Mouse (Mus musculus): ENCODE measurements at regions not wholly inside any gene's neighbourhood (a gene's known extent, or its start where the extent isn't known, plus 50 kb on each side); places are given as distances from the start of the nearest gene placed in this dataset.

DNA sequence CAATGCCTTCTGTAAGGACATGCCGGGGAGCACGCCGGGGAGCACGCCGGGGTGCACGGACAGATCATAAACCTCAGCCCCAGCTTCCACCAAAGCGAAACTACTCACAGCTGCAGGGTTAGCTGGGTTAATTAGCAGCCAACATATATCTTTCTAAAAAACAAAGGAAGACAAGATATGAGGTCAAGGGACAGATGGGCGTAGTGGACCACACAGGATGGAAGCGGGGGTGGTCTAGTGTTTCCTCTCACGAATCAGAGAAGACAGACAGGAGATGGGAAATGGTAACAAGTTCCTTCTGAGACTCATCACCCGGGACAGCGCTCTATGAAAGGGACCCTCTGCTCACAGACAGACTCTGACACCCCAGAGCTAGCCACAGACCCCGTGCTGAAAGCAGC is 60.0 kb upstream of the Ajap1 start:
- DNase-seq (ENCODE audit: inconsistent ontology term) = no peak

DNA sequence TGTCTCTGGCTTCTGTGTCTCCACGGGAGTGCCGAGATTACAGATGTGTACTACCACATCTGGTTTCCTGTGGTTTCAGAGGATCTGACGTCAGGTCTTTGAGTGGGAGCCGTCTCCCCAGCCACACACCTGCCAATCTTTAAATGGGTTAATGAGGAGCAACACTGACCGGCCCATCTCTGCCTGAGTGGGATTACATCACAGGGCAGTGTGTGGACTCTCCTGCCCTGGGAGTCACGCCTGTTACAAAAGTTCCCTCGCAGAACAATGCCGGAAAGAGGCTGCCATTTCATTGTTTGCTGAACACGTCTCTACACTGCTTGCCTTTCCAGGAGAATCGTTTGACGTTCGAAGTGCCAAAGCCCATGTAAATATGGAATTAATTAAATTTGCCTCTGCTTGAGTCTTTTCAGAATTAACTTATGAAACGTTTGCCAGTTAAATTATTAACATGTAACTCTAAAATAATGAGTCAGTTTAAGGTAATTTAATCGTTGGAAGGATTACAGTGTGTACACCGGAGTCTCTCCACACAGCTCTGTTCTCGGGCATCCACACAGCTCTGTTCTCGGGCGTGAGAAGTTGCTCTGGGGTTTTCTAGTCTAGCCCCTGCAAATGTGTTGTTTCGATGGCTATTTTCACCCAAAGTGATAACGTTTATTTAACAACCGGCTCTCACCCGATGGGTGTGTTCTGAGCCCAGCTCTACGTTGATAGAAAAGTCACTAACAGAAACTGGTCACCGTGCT is 61.5 kb upstream of the Ajap1 start:
- DNase-seq (ENCODE audit: inconsistent ontology term) = no peak

DNA sequence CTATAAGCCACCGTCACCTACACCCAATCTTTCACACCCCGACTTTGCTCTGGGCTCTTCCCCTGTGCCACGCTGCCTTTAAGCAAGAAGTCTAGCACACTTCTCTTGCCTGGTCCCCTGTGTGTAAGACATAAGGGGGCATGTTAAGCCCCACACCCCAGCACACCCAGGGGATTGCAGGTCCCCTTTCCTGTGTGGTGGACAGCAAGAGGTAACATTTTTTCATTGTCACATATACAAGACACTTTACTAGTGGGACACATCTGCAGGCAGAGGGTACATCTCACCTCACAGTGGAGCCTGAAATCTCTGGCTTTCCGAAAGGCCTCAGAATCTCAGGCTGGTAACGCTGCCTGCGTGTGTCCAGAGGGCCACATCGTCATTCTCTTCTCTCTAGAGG is 64.1 kb upstream of the Ajap1 start:
- DNase-seq (ENCODE audit: inconsistent ontology term) = no peak

DNA sequence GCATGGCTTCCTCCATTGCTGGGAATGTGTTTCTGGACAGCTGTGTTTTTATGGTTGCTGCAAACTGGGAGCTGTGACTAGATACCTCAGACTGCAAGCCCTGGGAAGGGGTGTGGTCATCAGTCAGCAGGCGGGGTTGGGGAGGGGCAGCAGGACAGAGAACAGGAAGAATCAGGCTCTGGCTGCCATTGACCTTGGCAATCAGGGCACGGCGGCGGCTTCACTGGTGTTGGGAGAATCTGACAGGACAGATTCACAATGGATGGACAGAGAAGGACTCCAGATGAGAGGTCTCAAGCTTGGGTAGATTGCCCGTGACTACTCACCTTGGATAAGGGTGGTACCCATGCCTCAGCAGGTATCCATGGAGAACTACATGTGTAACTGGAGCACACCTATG is 64.5 kb upstream of the Ajap1 start:
- no peak for DNase-seq (ENCODE audit: inconsistent ontology term)

DNA sequence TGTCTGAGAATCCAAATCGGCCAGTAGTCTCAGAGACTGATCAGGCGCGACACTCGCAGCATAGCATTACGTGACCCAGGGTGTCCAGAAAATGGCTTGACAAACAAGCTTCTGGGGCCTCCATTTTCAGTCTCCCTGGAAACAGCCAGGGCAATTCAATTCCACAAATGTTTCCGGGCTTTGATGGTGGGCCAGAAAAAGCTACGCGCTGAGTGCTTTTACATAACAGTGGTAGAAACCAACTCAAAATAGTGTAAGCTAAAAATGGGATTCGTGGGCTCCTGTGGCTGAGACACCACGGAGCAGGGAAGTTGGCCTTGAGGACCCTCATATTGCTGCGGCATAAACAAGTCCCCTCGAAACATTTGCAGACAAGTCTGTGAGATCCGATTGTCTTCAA is 65.3 kb upstream of the Ajap1 start:
- DNase-seq (ENCODE audit: inconsistent ontology term) = no peak

DNA sequence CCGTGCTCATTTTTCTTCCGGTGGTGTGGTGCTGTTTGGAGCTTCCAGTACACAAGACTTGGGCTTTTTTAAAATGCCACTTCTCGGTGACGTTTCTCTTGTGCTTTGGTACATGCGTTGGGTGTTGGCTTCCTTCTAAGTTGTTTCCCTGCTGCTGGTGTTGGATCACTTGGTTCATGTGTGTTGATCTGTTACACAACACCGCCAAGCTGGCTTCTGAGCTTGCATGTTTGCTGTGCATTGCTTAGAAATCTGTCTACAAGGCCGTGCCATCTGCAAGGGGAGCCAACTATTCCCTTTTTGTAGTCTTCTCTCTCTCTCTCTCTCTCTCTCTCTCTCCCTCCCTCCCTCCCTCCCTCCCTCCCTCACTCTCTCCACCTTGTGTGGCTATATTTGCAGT is 68.7 kb upstream of the Ajap1 start:
- no peak for DNase-seq (ENCODE audit: inconsistent ontology term)

DNA sequence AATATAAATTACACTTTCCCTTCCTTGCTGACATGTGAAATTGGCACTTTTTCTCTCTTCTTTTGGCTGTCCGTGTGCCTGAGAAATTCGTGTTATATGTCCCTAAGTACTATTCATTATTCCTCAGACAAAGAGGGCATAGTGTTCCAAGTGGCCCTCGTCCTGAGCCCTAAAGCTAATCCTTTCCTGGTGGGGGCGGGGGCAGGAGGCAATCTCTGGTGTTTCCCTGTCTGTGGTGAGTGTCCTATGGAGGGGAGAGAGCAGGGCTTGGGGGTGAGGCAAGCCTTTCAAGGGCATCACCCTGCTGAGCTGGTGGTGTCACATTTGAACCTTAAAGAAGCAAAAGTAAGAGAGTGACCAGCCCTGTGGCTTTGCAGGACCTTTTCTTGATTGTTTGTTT is 69.9 kb upstream of the Ajap1 start:
- no peak for DNase-seq (ENCODE audit: inconsistent ontology term)

DNA sequence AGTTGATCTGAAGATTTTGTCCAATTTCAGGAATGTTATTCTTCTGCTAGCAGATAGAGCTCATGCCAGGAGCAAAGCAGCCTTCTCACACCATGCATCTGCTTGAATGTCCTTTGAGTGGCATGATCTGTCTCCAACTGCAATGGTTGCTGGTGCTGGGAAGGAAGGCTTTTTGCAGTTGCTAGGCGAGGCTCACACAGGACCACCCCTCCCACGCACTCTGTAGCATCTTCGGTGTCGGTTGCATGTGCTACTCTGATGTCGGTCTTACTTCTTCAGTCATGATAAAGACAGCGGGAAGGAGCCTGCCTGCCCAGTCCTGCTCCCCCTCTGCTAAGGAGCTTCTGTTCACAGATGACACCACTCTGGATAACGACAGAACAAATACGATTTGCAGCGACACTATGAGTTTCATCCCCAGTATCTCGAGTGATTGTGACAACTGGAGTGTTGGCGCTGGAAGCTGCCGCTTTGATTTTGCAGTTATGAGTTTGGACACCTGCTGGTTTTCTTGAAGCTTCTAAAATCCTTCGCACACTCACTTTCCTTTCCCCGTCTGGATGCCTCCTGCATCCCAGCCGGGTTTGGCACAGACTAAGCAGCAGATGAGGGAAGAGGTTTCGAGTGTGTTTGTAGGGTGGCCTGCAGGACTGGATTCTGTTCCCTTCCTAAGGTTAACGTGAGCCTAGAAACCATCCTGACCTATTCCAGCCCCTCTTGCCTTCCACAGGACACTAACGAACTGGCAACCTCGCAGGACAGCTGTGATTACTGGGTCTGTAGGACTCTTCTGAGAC is 75.4 kb upstream of the Ajap1 start:
- no peak for DNase-seq (ENCODE audit: inconsistent ontology term)

DNA sequence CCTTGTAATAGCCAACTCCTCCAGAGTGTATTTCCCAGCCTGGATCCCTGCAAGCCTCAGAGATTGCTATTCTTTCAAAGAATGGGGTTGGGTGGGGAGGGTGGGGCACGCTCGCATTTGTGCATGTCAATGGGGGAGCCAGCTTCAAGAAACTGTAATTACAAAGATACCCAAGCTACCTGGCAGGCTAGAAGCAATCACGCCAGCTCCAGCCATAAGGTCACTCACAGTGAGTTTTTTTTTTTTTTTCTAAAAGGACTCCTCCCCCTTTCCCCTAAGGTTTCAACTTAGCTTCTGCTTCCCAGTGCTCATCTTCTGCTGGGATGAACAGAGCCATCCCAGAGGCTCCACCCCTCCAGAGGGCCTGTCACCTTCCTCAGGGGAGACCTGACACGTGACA is 77.0 kb upstream of the Ajap1 start:
- no peak for DNase-seq (ENCODE audit: inconsistent ontology term)

DNA sequence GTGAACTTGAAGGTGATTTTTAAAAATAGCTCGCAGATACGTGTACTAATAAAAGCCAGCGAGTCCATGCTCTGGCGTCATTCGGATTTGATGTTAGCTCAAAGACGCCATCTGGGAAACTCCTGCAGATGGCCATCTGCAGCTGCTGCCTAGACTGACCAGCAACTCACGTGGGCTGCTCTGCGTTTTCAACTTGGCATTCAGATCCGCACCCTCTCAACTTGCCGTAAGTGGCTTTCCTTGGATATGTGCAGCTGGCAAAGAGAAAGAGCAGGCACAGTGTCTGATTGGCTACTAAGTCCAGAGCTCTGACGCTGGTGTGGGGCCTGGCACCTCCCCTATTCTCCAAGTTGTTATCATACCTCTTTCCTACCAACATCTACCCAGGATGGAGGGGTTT is 77.6 kb upstream of the Ajap1 start:
- no peak for DNase-seq (ENCODE audit: inconsistent ontology term)

DNA sequence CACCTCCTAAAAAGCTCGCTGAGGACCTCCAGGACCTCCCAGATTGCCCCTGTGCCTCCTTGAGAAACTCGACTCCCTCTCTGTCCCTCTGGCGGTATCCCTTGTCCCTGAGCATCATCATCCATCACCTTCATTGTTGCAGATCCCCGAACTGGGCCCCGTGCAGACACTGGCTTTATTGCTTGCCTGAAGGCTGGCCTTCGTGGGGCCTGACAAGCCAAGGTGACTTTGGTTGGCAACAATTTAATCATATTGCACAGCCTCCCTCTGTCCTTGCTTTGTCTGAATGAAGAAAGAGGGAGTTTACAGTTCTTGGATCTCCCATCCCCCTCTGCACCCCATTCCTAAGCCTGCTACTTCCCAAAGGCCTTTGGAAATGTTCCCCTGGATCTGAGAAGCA is 78.3 kb upstream of the Ajap1 start:
- no peak for DNase-seq (ENCODE audit: inconsistent ontology term)

DNA sequence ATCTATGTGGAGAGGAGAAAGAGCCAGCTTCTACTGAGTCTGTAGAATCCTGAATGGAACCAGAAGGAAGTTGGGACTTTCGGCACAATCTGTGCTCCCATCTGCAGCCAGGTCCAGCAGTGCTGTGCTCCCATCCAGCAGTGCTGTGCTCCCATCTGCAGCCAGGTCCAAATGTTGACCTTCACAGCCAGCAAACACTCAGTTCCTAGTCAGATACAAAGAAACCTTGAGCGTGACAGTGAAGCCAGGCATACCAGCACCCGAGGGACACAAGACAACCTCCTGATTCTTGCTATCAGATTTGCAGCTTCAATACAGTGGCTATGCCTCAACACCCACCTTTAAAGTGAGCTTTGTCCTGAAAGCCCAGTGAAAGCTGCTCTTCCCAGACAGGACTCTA is 79.4 kb upstream of the Ajap1 start:
- DNase-seq (ENCODE audit: inconsistent ontology term) = no peak

DNA sequence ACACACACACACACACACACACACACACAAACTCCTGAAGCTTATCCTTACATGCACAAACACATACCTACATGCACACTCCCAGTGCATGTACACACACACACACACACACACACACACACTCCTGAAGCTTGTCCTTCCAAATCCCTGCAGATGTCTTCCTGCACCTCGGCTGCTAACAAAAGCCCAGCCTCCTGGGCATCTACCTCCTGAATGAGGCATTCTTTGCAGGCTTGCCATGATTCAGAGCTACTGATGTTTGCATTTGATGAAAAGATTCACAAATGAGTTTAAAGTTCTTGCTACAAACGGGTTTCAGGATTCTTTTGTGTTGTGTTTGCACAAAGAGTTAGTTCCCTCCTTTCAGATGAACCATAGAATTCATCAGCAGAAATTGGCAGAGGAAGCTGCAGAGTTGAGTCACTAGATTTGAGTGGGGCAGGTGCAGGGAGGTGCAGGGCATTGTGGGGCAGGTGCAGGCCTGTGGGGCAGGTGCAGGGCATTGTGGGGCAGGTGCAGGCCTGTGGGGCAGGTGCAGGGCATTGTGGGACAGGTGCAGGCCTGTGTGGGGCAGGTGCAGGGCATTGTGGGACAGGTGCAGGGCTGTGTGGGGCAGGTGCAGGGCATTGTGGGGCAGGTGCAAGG is 84.8 kb upstream of the Ajap1 start:
- DNase-seq (ENCODE audit: inconsistent ontology term) = no peak

DNA sequence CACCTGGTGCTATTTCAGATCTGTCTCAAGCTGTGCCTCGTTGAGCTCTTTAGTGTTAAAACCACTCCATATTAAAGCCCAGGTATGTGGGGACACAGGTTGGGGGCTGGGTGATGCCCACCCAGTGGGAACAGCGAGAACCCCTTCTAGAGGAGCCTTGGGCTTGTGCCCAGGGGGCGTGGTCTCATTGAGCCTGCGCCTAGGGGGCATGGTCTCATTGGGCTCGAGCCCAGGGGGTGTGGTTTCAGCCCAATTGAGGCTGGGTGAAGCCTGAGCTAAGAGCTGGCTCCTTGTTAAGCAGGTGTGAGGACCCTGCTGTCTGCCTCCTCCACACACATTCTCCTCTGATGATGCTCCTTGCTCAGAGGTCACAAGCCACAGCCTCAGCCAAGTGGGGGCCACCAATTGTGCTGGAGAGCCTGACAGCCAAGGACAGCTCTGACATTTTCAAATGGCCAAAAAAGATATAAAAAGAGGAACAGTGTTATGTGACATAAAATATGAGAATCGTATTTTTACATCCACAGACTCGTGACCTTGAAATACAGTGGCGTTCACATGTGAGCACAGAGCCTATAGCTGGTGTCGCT is 90.7 kb upstream of the Ajap1 start:
- no peak for DNase-seq (ENCODE audit: inconsistent ontology term)

DNA sequence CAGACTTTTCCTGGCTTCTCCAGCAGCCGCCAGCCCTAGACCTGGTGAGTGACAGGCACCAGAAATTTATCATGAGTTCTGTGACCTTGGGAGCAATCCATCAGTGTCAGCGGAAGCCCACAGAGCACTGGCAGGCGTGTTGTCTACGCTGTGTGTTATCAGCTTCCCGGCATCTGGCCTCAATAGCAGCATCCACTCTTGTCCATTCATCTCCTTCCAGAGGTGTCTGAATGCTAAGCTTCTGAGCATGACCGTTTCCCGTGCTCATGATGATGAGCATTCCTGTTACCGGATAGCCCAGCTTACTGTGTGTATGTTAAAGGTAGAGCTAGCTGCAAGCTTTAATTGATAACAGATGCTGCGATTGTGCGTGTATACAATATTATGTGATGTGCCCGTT is 110.7 kb upstream of the Ajap1 start:
- DNase-seq (ENCODE audit: inconsistent ontology term) = no peak

DNA sequence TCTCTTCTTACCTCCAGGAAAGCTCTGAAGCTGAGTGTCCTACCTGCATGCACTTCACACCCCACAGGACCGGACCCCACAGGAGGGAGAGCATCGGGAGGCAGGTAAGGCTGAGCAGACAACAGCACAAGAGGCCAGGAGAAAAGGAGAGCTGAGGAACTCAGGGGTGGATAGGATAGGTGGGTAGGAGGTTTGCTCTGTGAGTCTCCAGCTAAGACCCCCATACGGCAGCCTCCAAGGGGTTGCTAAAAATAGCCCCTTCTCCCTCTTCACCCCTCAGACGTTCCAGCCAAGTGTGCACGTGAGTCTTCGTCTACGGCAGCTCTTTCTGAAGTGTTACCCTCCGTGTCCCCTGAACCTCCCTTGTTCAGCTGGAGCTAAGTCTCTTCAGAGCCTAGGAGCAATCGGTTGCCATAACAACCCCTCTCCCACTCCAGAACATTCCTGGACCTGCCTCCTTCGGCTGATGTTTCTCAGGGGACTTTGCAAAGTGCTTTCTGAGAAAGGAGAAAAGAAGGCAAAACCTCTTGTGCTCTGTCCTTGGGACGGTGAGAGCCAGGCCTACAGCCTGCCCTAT is 117.3 kb upstream of the Ajap1 start:
- DNase-seq (ENCODE audit: inconsistent ontology term) = no peak

DNA sequence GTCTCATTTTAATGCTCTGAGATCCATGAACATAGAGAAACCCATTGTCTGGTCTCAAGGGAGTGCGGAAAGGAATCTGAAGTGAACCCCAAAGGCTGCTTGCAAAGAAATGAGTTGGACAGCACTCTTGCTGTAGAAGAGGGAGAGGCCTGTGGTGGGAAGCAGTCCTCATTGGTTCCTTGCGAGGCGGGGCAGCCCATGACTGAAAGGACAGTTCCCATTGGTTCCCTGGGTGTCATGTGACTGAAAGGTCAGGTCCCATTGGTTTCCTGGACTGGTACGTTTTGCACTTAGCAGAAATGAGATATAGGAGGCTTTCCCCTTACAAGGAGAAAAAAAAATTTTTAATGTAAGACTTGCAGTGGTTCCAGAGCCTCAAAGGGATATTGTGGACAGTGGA is 119.9 kb upstream of the Ajap1 start:
- DNase-seq (ENCODE audit: inconsistent ontology term) = no peak

DNA sequence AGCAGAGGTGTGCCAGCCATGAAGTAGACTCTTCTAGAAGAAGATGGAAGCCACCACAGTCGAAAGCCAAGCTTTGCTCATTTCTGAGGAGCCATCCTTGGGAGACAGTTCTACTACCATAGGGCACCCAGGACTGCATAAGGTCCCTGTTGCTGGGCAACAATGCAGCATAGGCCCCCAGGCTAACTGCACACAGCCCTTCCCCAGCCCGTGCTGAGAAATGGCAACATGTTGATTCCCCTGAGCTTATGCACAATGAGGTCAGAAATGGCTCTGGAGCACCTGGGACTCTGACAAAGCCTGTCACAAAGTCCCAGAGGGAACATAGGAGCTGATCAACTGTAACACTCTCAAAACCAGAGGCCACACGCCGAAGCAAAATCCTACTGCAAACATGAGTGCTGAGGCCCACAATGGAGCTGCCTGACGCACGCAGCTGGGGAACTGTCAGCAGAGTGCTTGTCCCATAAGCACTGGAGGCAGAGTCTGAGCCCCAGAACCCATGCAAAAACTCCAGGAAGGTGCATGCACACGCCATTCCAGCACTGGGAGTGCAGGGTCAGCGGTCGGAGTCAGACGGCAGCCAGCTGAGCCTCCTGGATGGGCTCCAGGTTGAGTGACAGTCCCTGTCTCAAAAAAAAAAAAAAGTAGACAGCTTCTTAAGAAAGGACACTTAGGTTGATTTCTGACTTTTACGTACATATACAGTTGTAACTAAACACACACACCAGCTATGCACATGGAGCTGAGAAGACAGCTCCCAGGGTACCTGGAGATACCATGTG is 120.6 kb upstream of the Ajap1 start:
- no peak for DNase-seq (ENCODE audit: inconsistent ontology term)

DNA sequence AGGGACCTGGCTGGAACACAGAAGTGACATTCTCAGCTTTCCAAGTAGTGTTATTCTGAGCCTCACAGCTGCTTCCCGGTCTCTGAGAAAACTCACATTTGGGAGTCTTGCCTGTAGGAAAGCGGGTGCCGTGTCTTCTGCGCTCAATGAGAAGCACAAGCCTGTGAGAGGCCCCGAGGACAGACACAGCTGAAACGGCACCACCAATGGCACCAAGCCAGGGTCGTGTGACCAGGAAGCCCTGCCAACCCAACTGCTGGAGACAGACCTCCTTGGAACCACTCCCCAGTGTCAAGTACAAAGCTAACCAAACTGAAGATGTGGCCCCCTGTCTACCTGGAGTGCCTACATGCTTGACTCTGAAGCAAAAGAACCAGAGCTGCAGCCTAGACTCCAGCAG is 121.3 kb upstream of the Ajap1 start:
- DNase-seq (ENCODE audit: inconsistent ontology term) = no peak

DNA sequence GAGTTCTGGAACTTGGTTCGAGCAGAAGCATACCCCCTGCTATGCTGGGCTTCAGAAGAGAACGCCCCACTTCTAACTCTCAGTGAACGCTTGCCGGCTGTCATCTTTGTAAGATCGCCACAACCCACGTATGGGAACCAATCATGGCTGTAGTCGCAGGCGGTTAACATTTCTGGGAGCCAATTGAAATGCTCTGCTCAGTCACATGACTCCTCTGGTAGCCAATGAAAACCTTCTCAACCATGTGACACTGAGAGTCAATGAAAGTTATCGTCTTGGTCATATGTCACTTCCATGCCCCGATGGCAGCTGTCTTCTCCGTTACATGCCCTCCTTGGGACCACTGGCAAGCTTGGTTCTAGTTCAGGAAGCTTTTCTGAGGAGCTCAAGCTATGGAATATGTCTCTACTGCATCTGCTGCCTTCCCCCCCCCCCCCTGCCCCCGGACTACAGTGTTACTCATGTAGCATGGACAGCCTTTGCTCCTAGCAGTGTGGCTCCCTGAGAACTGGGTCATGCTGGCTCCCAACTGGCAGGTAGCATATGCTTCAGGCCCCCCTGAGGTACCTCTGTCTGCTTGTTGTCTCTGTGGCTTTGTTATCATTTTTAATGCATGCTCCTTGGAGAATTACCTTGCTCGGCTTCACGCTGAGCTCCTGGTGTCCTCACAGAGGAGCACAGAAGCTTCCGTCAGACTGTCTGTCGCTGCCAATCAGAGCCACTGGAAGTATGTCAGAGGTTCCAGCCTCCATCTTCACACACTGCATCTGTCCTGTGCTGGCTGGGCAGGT is 122.3 kb upstream of the Ajap1 start:
- DNase-seq (ENCODE audit: inconsistent ontology term) = no peak

DNA sequence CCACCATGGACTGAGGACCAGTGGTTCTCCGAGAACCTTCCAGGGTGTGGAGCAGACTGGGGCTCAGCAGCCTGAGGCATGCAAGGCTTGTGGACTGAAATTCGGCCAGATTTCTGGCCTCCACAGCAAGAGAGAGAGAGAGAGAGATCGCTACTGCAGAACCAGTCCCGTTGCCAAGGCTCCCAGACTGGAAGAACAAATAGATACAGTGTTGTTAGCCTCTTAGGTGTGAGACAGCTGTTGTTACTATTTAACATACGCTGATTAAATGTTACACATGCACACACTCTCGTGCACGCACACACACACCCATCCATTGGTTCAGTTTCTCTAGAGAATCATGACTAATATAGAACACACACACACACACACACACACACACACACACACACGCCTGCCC is 133.4 kb upstream of the Ajap1 start:
- DNase-seq (ENCODE audit: inconsistent ontology term) = no peak
